Mouse (Mus musculus) midbrain, postnatal 0 days (tissue): ENCODE data around the gene 4933427D14Rik. TPM values are rescaled to one million over a fixed set of nuclear protein-coding genes. Genes with fewer than 3 reads are reported as not detected.

ENCODE experiments used
- ATAC-seq: fragments of 200-750 bp; cut with Nextera tagmentation; 2 replicates; pipeline ENCODE4 v1.8.0; 2017; ENCODE audit warnings: moderate number of reproducible peaks, mild to moderate bottlenecking, moderate TSS enrichment, moderate library complexity; ENCODE audit not compliant: low FRiP score
- DNase-seq: peaks from one replicate; pipeline ENCODE4 v3.0.0-alpha.2; 2015; ENCODE audit warnings: low spot score
- H3K27ac ChIP-seq: fragments of 300-500 bp; sonication (generic); 2 replicates; pipeline ENCODE4 v1.5.1; 2014; ENCODE audit warnings: low read depth, mild to moderate bottlenecking, low read length, mixed read lengths
- H3K27me3 ChIP-seq: fragments of 300-500 bp; sonication (generic); 2 replicates; pipeline ENCODE4 v1.6.1; 2014; ENCODE audit warnings: low read length, control low read depth, mixed read lengths; ENCODE audit not compliant: insufficient read depth
- H3K36me3 ChIP-seq: fragments of 300-500 bp; sonication (generic); 2 replicates; pipeline ENCODE4 v1.6.1; 2014; ENCODE audit warnings: low read length, control low read depth, mixed read lengths; ENCODE audit not compliant: insufficient read depth
- H3K4me1 ChIP-seq: fragments of 300-500 bp; sonication (generic); 2 replicates; pipeline ENCODE4 v1.6.1; 2014; ENCODE audit warnings: mild to moderate bottlenecking, control low read depth, antibody characterized with exemption, low read length, mixed read lengths; ENCODE audit not compliant: insufficient read depth
- H3K4me2 ChIP-seq: fragments of 300-500 bp; sonication (generic); 2 replicates; pipeline ENCODE4 v1.6.1; 2014; ENCODE audit warnings: low read depth, mild to moderate bottlenecking, low read length, mixed read lengths; ENCODE audit not compliant: poor library complexity, severe bottlenecking
- H3K4me3 ChIP-seq: fragments of 300-500 bp; sonication (generic); 2 replicates; pipeline ENCODE4 v1.5.1; 2014; ENCODE audit warnings: low read depth, mild to moderate bottlenecking, low read length, moderate library complexity
- H3K9ac ChIP-seq: fragments of 300-500 bp; sonication (generic); replicated peaks from 2 replicates; pipeline ENCODE4 v1.6.1; 2014; ENCODE audit warnings: mild to moderate bottlenecking, low read length, moderate library complexity, mixed read lengths; ENCODE audit not compliant: poor library complexity, severe bottlenecking
- H3K9me3 ChIP-seq: fragments of 300-500 bp; sonication (generic); 2 replicates; pipeline ENCODE4 v1.6.1; 2016; ENCODE audit warnings: low read length, control low read depth
- CTCF ChIP-seq: IDR thresholded peaks from 2 replicates; pipeline ENCODE4 v1.5.1; 2016; ENCODE audit warnings: antibody characterized with exemption, mild to moderate bottlenecking
- WGBS: fragments of 180-500 bp; shearing (Covaris S2); extraction: QIAGEN DNeasy Blood & Tissue Kit; methylation state at CpG from one replicate; pipeline ENCODE4 v1.1.7; 2014; 5-methylcytosine and 5-hydroxymethylcytosine counted together
- polyA plus RNA-seq: library from polyadenylated mRNA; unstranded; fragments of >200 nt; fragmentation: Nextera tagmentation; extraction: Ambion mirVana; gene quantifications from 2 replicates; pipeline ENCODE4 v1.2.1, GENCODE M21; 2015
- total RNA-seq: library from RNA; depleted of rRNA; stranded (reverse); fragments of >200 nt; gene quantifications from 2 replicates; pipeline ENCODE4 v1.2.3, GENCODE M21; 2014

4933427D14Rik gene
- total and polyA plus RNA-seq, 2 experiments from 2014 or later, result 16.6 to 20.6 TPM

GRCm38 (mm10) chr11:72234013-72234412, 26.8 kb upstream of the 4933427D14Rik start:
- 49% methylated on average over 5 of the region's 5 CpGs for WGBS
- H3K27ac ChIP-seq, result no peak overlapping the region
- peak; percentile 77 for DNase-seq
- H3K9ac ChIP-seq, result no peak overlapping the region
- no peak overlapping the region for H3K4me3 ChIP-seq
- TF ChIP-seq CTCF, result no peak
- H3K4me1 ChIP-seq, result no peaks in the 10 kb centered on the region
- H3K4me2 ChIP-seq, result no peak overlapping the region
- H3K27me3 ChIP-seq, result no peaks in the 10 kb centered on the region
- peak; percentile 38; the same call in 1 of the 2 replicates for ATAC-seq
- no peaks in the 10 kb centered on the region for H3K9me3 ChIP-seq
- no peaks in the 10 kb centered on the region for H3K36me3 ChIP-seq

GRCm38 (mm10) chr11:72232991-72233390, 25.7 kb upstream of the 4933427D14Rik start:
- no peak overlapping the region for H3K4me2 ChIP-seq
- no peak for ATAC-seq
- H3K9ac ChIP-seq, result no peak overlapping the region
- no peak for TF ChIP-seq CTCF
- no peak overlapping the region for H3K4me3 ChIP-seq
- H3K36me3 ChIP-seq, result no peaks in the 10 kb centered on the region
- H3K9me3 ChIP-seq, result no peaks in the 10 kb centered on the region
- 60% methylated on average over 1 of the region's 1 CpGs for WGBS
- no peaks in the 10 kb centered on the region for H3K4me1 ChIP-seq
- H3K27ac ChIP-seq, result no peak overlapping the region
- H3K27me3 ChIP-seq, result no peaks in the 10 kb centered on the region
- DNase-seq, result no peak

GRCm38 (mm10) chr11:72232068-72232467, 24.8 kb upstream of the 4933427D14Rik start:
- H3K36me3 ChIP-seq, result no peaks in the 10 kb centered on the region
- DNase-seq (no peak), ATAC-seq (no peak)
- H3K4me1 ChIP-seq, result no peaks in the 10 kb centered on the region
- 80% methylated on average over 7 of the region's 7 CpGs for WGBS
- no peak overlapping the region for H3K27ac ChIP-seq
- TF ChIP-seq CTCF, result no peak
- H3K27me3 ChIP-seq, result no peaks in the 10 kb centered on the region
- H3K4me2 ChIP-seq, result no peak overlapping the region
- no peak overlapping the region for H3K4me3 ChIP-seq
- H3K9me3 ChIP-seq, result no peaks in the 10 kb centered on the region
- no peak overlapping the region for H3K9ac ChIP-seq

GRCm38 (mm10) chr11:72228513-72228912, 21.3 kb upstream of the 4933427D14Rik start:
- 92% methylated on average over 4 of the region's 4 CpGs for WGBS
- TF ChIP-seq CTCF, result no peak

GRCm38 (mm10) chr11:72226901-72227300, 19.6 kb upstream of the 4933427D14Rik start:
- H3K27ac ChIP-seq, result no peak overlapping the region
- no peak overlapping the region for H3K4me3 ChIP-seq
- TF ChIP-seq CTCF, result no peak
- DNase-seq (no peak), ATAC-seq (no peak)
- H3K36me3 ChIP-seq, result no peaks in the 10 kb centered on the region
- no peaks in the 10 kb centered on the region for H3K9me3 ChIP-seq
- 84% methylated on average over 6 of the region's 6 CpGs for WGBS
- no peak overlapping the region for H3K9ac ChIP-seq
- no peaks in the 10 kb centered on the region for H3K4me1 ChIP-seq
- H3K4me2 ChIP-seq, result no peak overlapping the region
- H3K27me3 ChIP-seq, result no peaks in the 10 kb centered on the region

More at GRCm38 (mm10) chr11:72228513-72228912, 21.3 kb upstream of the 4933427D14Rik start:
- H3K4me1 ChIP-seq, result no peaks in the 10 kb centered on the region
- no peak overlapping the region for H3K4me2 ChIP-seq
- H3K9ac ChIP-seq, result no peak overlapping the region
- H3K36me3 ChIP-seq, result no peaks in the 10 kb centered on the region
- ATAC-seq (no peak), DNase-seq (no peak)
- no peaks in the 10 kb centered on the region for H3K9me3 ChIP-seq
- H3K27me3 ChIP-seq, result no peaks in the 10 kb centered on the region
- H3K27ac ChIP-seq, result no peak overlapping the region
- H3K4me3 ChIP-seq, result no peak overlapping the region

- ATAC-seq (peak; percentile 58; the same call in 1 of the 2 replicates), DNase-seq (peak; percentile 88)
- H3K27ac ChIP-seq, result no peak overlapping the region
- no peaks in the 10 kb centered on the region for H3K27me3 ChIP-seq
- WGBS, result 38% methylated on average over 10 of the region's 10 CpGs
- H3K4me1 ChIP-seq, result no peaks in the 10 kb centered on the region
- no peak overlapping the region for H3K9ac ChIP-seq
- no peak overlapping the region for H3K4me3 ChIP-seq
- TF ChIP-seq CTCF, result no peak
- no peak overlapping the region for H3K4me2 ChIP-seq
- no peaks in the 10 kb centered on the region for H3K9me3 ChIP-seq
- no peaks in the 10 kb centered on the region for H3K36me3 ChIP-seq
These were observed 18.9 kb upstream of the 4933427D14Rik start for GRCm38 (mm10) chr11:72226020-72226791.
